Mouse (Mus musculus) G1E (cell line): Measurements from ENCODE around the gene Fam184b. TPM values are rescaled to one million over a fixed set of nuclear protein-coding genes. Genes with fewer than 3 reads are reported as not detected.
"Not testable (repeated sequence)": the region's sequence is repeated elsewhere in the genome, so short reads cannot be mapped to it uniquely, and the experiment has no call there.

ENCODE experiments used
- ATAC-seq: 2 replicates; pipeline ENCODE4 v1.8.0; 2016; ENCODE audit warnings: mild to moderate bottlenecking; ENCODE audit not compliant: insufficient number of reproducible peaks, poor library complexity, low FRiP score, severe bottlenecking; ENCODE audit errors: extremely low read depth
- DNase-seq: peaks from one replicate; pipeline ENCODE4 v3.0.0; 2012; ENCODE audit warnings: low spot score
- H3K27me3 ChIP-seq: 2 replicates; pipeline ENCODE4 v1.6.1; 2012; ENCODE audit warnings: mild to moderate bottlenecking, low read length, inconsistent platforms; ENCODE audit not compliant: insufficient read depth
- H3K36me3 ChIP-seq: replicated peaks from 2 replicates; pipeline ENCODE3; 2012; ENCODE audit warnings: mild to moderate bottlenecking, inconsistent platforms
- H3K4me1 ChIP-seq: 2 replicates; pipeline ENCODE4 v1.6.1; 2012; ENCODE audit warnings: low read depth, low read length, inconsistent platforms, mixed read lengths; ENCODE audit not compliant: insufficient read depth
- H3K4me3 ChIP-seq: 2 replicates; pipeline ENCODE4 v1.5.1; 2012; ENCODE audit warnings: low read depth, mild to moderate bottlenecking, inconsistent platforms, low read length, moderate library complexity, mixed read lengths
- H3K9me3 ChIP-seq: replicated peaks from 2 replicates; pipeline ENCODE4 v1.6.1; 2012; ENCODE audit warnings: inconsistent platforms
- CTCF ChIP-seq: IDR thresholded peaks from 2 replicates; pipeline ENCODE4 v1.5.1; 2012; ENCODE audit warnings: low read depth, low read length, inconsistent platforms, mixed read lengths
- GATA1 ChIP-seq: IDR thresholded peaks from 2 replicates; pipeline ENCODE4 v1.6.1; 2012; ENCODE audit warnings: borderline replicate concordance, low read length, inconsistent platforms, mixed read lengths
- GATA2 ChIP-seq: IDR thresholded peaks from 2 replicates; pipeline ENCODE4 v1.6.1; 2012; ENCODE audit warnings: low read depth, low read length, inconsistent platforms, borderline replicate concordance
- POLR2AphosphoS5 ChIP-seq: IDR thresholded peaks from 2 replicates; pipeline ENCODE4 v1.6.1; 2012; ENCODE audit warnings: low read depth, low read length, inconsistent platforms; ENCODE audit not compliant: insufficient replicate concordance
- TAL1 ChIP-seq: conservative IDR thresholded peaks from 2 replicates; pipeline ENCODE4 v1.6.1; 2012; ENCODE audit warnings: low read depth, low read length, inconsistent platforms, mixed read lengths
- polyA plus RNA-seq: library from polyadenylated mRNA; stranded (reverse); fragments of >175 nt; gene quantifications from 2 replicates; pipeline ENCODE4 v1.2.3, GENCODE M21; 2012
- total RNA-seq, 2 experiments: library from RNA; stranded (forward) in 1 of 2; stranded (reverse) in 1 of 2; fragments of 200-1000 nt in 1 of 2; fragments of >200 nt in 1 of 2; fragmentation: Nextera tagmentation in 1 of 2; gene quantifications; 2 replicates each; pipeline ENCODE4 v1.2.3; 2014 to 2017

The Fam184b gene
- total and polyA plus RNA-seq, 3 experiments: 0.05 TPM; not detected in 2

GRCm38 (mm10) chr5:45668324-45668723 is 28.9 kb upstream of the Fam184b start:
- H3K36me3 ChIP-seq: peaks cover 12% of the 10 kb centered on the region
- TF ChIP-seq TAL1: no peak
- no peak for TF ChIP-seq CTCF
- TF ChIP-seq GATA1: no peak
- no peak for TF ChIP-seq POLR2AphosphoS5
- H3K4me3 ChIP-seq: no peak overlapping the region; the same call in 1 of the 2 replicates
- H3K9me3 ChIP-seq: no peaks in the 10 kb centered on the region
- ATAC-seq (no peak), DNase-seq (peak; percentile 21)
- H3K4me1 ChIP-seq: peaks cover 9% of the 10 kb centered on the region
- H3K27me3 ChIP-seq: no peaks in the 10 kb centered on the region

- not testable (repeated sequence) for DNase-seq, H3K27me3 ChIP-seq, H3K36me3 ChIP-seq, H3K4me1 ChIP-seq, ATAC-seq, H3K4me3 ChIP-seq
- H3K9me3 ChIP-seq: peaks cover 12% of the 10 kb centered on the region
These were observed 19.0 kb upstream of the Fam184b start for GRCm38 (mm10) chr5:45658406-45658805.

- Histone ChIP-seq H3K4me1 (no peaks in the 10 kb centered on the region), H3K27me3 (peaks cover 4% of the 10 kb centered on the region; the same call in 1 of the 2 replicates), H3K4me3 (no peak overlapping the region), H3K36me3 (no peaks in the 10 kb centered on the region), H3K9me3 (no peaks in the 10 kb centered on the region)
- no peak for DNase-seq
- ATAC-seq: no peak
- TF ChIP-seq TAL1 (no peak), GATA2 (no peak), GATA1 (no peak), CTCF (no peak), POLR2AphosphoS5 (no peak)
These were observed 11.8 kb upstream of the Fam184b start for GRCm38 (mm10) chr5:45651026-45651703.

GRCm38 (mm10) chr5:45639715-45640092 is 290 bp upstream of the Fam184b start:
- no peak for ATAC-seq
- H3K4me3 ChIP-seq: no peak overlapping the region
- H3K9me3 ChIP-seq: no peaks in the 10 kb centered on the region

GRCm38 (mm10) chr5:45638378-45638777 is 1.0 kb downstream of the Fam184b start:
- TF ChIP-seq GATA2 (no peak), CTCF (no peak), TAL1 (no peak), POLR2AphosphoS5 (no peak), GATA1 (no peak)

More at GRCm38 (mm10) chr5:45639715-45640092, 290 bp upstream of the Fam184b start:
- TF ChIP-seq CTCF: no peak
- no peak for TF ChIP-seq GATA1
- no peak for TF ChIP-seq TAL1
- no peak for TF ChIP-seq GATA2
- TF ChIP-seq POLR2AphosphoS5: no peak
- DNase-seq: no peak
- peaks cover 16% of the 10 kb centered on the region for H3K27me3 ChIP-seq
- peaks cover 3% of the 10 kb centered on the region; the same call in 1 of the 2 replicates for H3K4me1 ChIP-seq
- no peaks in the 10 kb centered on the region for H3K36me3 ChIP-seq

GRCm38 (mm10) chr5:45629470-45629869 is 9.9 kb downstream of the Fam184b start:
- no peaks in the 10 kb centered on the region for H3K27me3 ChIP-seq
- no peaks in the 10 kb centered on the region for H3K36me3 ChIP-seq
- H3K4me3 ChIP-seq: no peak overlapping the region
- ATAC-seq (no peak), DNase-seq (no peak)
- no peaks in the 10 kb centered on the region for H3K4me1 ChIP-seq
- 0 out of 2 replicates have a peak, but pooled peaks cover 2% of the 10 kb centered on the region for H3K9me3 ChIP-seq
- TF ChIP-seq POLR2AphosphoS5 (no peak), CTCF (no peak), TAL1 (no peak), GATA2 (no peak), GATA1 (no peak)

More at GRCm38 (mm10) chr5:45638378-45638777, 1.0 kb downstream of the Fam184b start:
- H3K36me3 ChIP-seq: no peaks in the 10 kb centered on the region
- DNase-seq (no peak), ATAC-seq (no peak)
- H3K9me3 ChIP-seq: no peaks in the 10 kb centered on the region
- peaks cover 3% of the 10 kb centered on the region; the same call in 1 of the 2 replicates for H3K4me1 ChIP-seq
- H3K27me3 ChIP-seq: peaks cover 15% of the 10 kb centered on the region
- H3K4me3 ChIP-seq: no peak overlapping the region
